Mouse (Mus musculus) midbrain, postnatal 0 days (tissue): ENCODE data around the gene Avil. TPM values are rescaled to one million over a fixed set of nuclear protein-coding genes. Genes with fewer than 3 reads are reported as not detected.

ENCODE experiments used
- ATAC-seq: fragments of 200-750 bp; cut with Nextera tagmentation; 2 replicates; pipeline ENCODE4 v1.8.0; 2017; ENCODE audit warnings: moderate number of reproducible peaks, mild to moderate bottlenecking, moderate TSS enrichment, moderate library complexity; ENCODE audit not compliant: low FRiP score
- DNase-seq: peaks from one replicate; pipeline ENCODE4 v3.0.0-alpha.2; 2015; ENCODE audit warnings: low spot score
- H3K27ac ChIP-seq: fragments of 300-500 bp; sonication (generic); 2 replicates; pipeline ENCODE4 v1.5.1; 2014; ENCODE audit warnings: low read depth, mild to moderate bottlenecking, low read length, mixed read lengths
- H3K27me3 ChIP-seq: fragments of 300-500 bp; sonication (generic); 2 replicates; pipeline ENCODE4 v1.6.1; 2014; ENCODE audit warnings: low read length, control low read depth, mixed read lengths; ENCODE audit not compliant: insufficient read depth
- H3K36me3 ChIP-seq: fragments of 300-500 bp; sonication (generic); 2 replicates; pipeline ENCODE4 v1.6.1; 2014; ENCODE audit warnings: low read length, control low read depth, mixed read lengths; ENCODE audit not compliant: insufficient read depth
- H3K4me1 ChIP-seq: fragments of 300-500 bp; sonication (generic); 2 replicates; pipeline ENCODE4 v1.6.1; 2014; ENCODE audit warnings: mild to moderate bottlenecking, control low read depth, antibody characterized with exemption, low read length, mixed read lengths; ENCODE audit not compliant: insufficient read depth
- H3K4me2 ChIP-seq: fragments of 300-500 bp; sonication (generic); 2 replicates; pipeline ENCODE4 v1.6.1; 2014; ENCODE audit warnings: low read depth, mild to moderate bottlenecking, low read length, mixed read lengths; ENCODE audit not compliant: poor library complexity, severe bottlenecking
- H3K4me3 ChIP-seq: fragments of 300-500 bp; sonication (generic); 2 replicates; pipeline ENCODE4 v1.5.1; 2014; ENCODE audit warnings: low read depth, mild to moderate bottlenecking, low read length, moderate library complexity
- H3K9ac ChIP-seq: fragments of 300-500 bp; sonication (generic); replicated peaks from 2 replicates; pipeline ENCODE4 v1.6.1; 2014; ENCODE audit warnings: mild to moderate bottlenecking, low read length, moderate library complexity, mixed read lengths; ENCODE audit not compliant: poor library complexity, severe bottlenecking
- H3K9me3 ChIP-seq: fragments of 300-500 bp; sonication (generic); 2 replicates; pipeline ENCODE4 v1.6.1; 2016; ENCODE audit warnings: low read length, control low read depth
- CTCF ChIP-seq: IDR thresholded peaks from 2 replicates; pipeline ENCODE4 v1.5.1; 2016; ENCODE audit warnings: antibody characterized with exemption, mild to moderate bottlenecking
- WGBS: fragments of 180-500 bp; shearing (Covaris S2); extraction: QIAGEN DNeasy Blood & Tissue Kit; methylation state at CpG from one replicate; pipeline ENCODE4 v1.1.7; 2014; 5-methylcytosine and 5-hydroxymethylcytosine counted together
- polyA plus RNA-seq: library from polyadenylated mRNA; unstranded; fragments of >200 nt; fragmentation: Nextera tagmentation; extraction: Ambion mirVana; gene quantifications from 2 replicates; pipeline ENCODE4 v1.2.1, GENCODE M21; 2015
- total RNA-seq: library from RNA; depleted of rRNA; stranded (reverse); fragments of >200 nt; gene quantifications from 2 replicates; pipeline ENCODE4 v1.2.3, GENCODE M21; 2014

Avil gene
- total and polyA plus RNA-seq, 2 experiments from 2014 or later, result 1.3 to 2.0 TPM

GRCm38 (mm10) chr10:126997340-126998113, 3.0 kb upstream of the Avil start:
- DNase-seq (no peak), ATAC-seq (no peak)
- Histone ChIP-seq H3K36me3 (peaks cover 40% of the 10 kb centered on the region), H3K4me1 (no peaks in the 10 kb centered on the region), H3K9ac (no peak overlapping the region), H3K27me3 (no peaks in the 10 kb centered on the region), H3K9me3 (no peaks in the 10 kb centered on the region), H3K27ac (no peak overlapping the region), H3K4me3 (no peak overlapping the region), H3K4me2 (no peak overlapping the region)
- no peak for TF ChIP-seq CTCF
- 78% methylated on average over 13 of the region's 13 CpGs for WGBS

- Histone ChIP-seq H3K9me3 (no peaks in the 10 kb centered on the region), H3K9ac (no peak overlapping the region), H3K4me1 (no peaks in the 10 kb centered on the region), H3K36me3 (peaks cover 9% of the 10 kb centered on the region), H3K27ac (no peak overlapping the region), H3K4me3 (no peak overlapping the region), H3K27me3 (no peaks in the 10 kb centered on the region), H3K4me2 (no peak overlapping the region)
- ATAC-seq (no peak), DNase-seq (no peak)
- TF ChIP-seq CTCF, result no peak
- WGBS, result 90% methylated on average over 9 of the region's 9 CpGs
Observed at GRCm38 (mm10) chr10:127001297-127001696, 788 bp downstream of the Avil start.

GRCm38 (mm10) chr10:127002056-127002455, 1.5 kb downstream of the Avil start:
- ATAC-seq (no peak), DNase-seq (no peak)
- Histone ChIP-seq H3K9me3 (no peaks in the 10 kb centered on the region), H3K4me1 (no peaks in the 10 kb centered on the region), H3K9ac (no peak overlapping the region), H3K4me2 (no peak overlapping the region), H3K27me3 (no peaks in the 10 kb centered on the region), H3K36me3 (peaks cover 9% of the 10 kb centered on the region), H3K27ac (no peak overlapping the region), H3K4me3 (no peak overlapping the region)
- 71% methylated on average over 1 of the region's 1 CpGs for WGBS
- TF ChIP-seq CTCF, result no peak

- DNase-seq (no peak), ATAC-seq (no peak)
- Histone ChIP-seq H3K4me3 (no peak overlapping the region), H3K27ac (no peak overlapping the region), H3K27me3 (no peaks in the 10 kb centered on the region), H3K4me1 (no peaks in the 10 kb centered on the region), H3K4me2 (no peak overlapping the region), H3K36me3 (peaks cover 3% of the 10 kb centered on the region), H3K9me3 (no peaks in the 10 kb centered on the region), H3K9ac (no peak overlapping the region)
- WGBS, result 93% methylated on average over 5 of the region's 5 CpGs
- TF ChIP-seq CTCF, result no peak
Observed at GRCm38 (mm10) chr10:127002765-127003164, 2.3 kb downstream of the Avil start.

GRCm38 (mm10) chr10:127003334-127003733, 2.8 kb downstream of the Avil start:
- H3K4me2 ChIP-seq, result no peak overlapping the region
- TF ChIP-seq CTCF, result no peak
- ATAC-seq (no peak), DNase-seq (no peak)
- H3K9me3 ChIP-seq, result no peaks in the 10 kb centered on the region
- 86% methylated on average over 8 of the region's 8 CpGs for WGBS
- H3K27ac ChIP-seq, result no peak overlapping the region
- no peaks in the 10 kb centered on the region; the same call in 1 of the 2 replicates for H3K36me3 ChIP-seq
- no peak overlapping the region for H3K4me3 ChIP-seq
- H3K4me1 ChIP-seq, result no peaks in the 10 kb centered on the region
- H3K9ac ChIP-seq, result no peak overlapping the region
- no peaks in the 10 kb centered on the region for H3K27me3 ChIP-seq

GRCm38 (mm10) chr10:127003806-127004205, 3.3 kb downstream of the Avil start:
- no peak for DNase-seq
- 67% methylated on average over 7 of the region's 7 CpGs for WGBS
- Histone ChIP-seq H3K27ac (no peak overlapping the region), H3K27me3 (no peaks in the 10 kb centered on the region), H3K9ac (no peak overlapping the region), H3K4me2 (no peak overlapping the region), H3K9me3 (no peaks in the 10 kb centered on the region), H3K36me3 (no peaks in the 10 kb centered on the region), H3K4me1 (no peaks in the 10 kb centered on the region), H3K4me3 (no peak overlapping the region)
- TF ChIP-seq CTCF, result no peak
- ATAC-seq, result no peak
